Mouse (Mus musculus): ENCODE results near the gene Prr5.

Gene Prr5

DNA sequence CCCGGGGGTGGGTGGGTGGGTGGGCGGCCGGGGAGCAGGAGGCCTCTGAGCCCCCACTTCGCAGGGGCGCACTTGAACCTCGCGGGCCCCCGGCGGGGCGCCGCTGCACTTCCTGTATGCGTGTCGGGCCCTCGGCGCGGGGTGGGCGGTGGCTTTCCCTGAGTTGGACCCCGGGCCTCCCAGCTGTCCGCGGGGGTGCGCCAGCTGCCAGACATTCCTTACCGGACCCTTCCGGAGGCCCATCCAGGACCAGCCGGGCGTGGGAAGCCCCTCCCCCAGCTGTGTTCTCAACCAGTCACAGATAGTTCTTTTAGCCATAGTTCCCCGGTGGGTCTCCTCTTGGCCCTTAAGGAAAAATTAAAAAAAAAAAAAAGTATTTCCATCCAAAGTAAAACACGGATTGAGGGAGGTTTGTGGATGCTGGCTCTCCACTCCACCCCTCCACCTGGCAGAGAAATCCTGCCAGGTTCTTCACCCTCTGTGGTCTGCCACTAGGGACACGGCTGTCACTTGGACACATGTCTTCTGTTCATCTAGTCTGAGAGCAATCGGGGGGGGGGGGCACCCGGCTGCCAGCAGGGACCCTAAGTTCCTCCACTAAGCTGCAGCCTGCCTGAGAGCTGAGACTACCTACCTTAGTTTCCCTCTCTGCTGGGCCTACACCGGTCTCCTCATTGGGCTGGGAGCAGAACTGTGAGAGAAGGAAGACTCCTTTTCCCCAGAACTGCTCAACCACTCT, 12.2 kb downstream of the Prr5 start:
- no peak for DNase-seq

DNA sequence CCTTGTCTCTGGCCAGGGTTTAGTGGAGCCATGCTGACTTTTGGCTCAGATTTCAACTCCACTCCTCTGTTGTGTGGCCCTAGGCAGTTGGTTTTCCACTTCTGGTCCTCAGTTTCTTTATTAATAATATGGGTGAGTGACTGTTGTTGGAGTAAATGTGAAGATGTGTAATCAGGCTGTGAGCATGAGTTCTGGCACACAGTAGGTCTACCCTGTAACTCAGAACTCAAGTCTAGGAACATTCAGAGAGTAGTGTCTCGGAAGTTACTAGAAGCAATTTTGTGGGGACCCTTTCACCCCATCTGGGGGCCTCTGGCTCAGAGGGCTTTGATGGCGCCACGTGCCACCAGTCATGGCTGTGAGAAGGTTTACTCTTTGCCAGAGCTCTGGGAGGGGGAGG, 12.8 kb downstream of the Prr5 start:
- DNase-seq, result no peak

DNA sequence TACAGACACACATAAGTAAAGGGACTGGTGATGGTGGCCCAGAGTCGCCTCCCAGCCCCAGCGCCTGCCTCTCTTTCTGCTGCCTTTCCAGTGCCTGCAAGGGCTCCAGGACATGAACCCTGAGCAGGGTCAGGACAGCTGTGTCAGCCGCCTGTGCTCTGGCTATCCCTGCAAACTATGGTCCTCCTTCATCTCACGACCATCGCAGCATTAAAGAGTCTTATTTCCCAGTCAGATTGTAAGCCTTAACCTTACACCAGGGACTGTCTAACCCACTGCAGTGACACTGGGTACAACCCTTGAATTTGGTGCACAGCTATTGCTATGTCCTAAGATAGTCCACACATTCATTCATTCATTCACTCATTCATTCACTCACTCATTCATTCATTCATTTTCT, 13.4 kb downstream of the Prr5 start:
- no peak for DNase-seq

DNA sequence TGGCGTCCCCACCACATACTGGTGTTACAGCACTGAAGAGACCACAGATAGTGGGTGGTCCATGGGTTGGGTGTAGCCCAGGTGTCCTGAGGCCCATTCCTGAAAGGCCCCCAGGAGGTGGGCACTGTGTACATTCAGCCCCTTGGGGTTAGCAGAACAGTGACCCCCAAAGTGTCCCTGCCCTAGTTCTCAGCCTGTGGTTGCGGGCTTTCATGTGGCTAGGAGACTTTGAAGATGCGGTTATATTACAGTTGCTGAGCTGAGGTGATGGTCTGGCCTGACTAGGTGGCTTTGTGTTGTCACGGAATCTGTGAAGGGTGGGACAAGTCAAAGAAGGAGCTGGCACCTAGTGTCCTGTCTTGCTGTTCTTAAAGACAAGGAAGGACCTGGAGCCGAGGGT, 15.1 kb downstream of the Prr5 start:
- DNase-seq, result no peak

DNA sequence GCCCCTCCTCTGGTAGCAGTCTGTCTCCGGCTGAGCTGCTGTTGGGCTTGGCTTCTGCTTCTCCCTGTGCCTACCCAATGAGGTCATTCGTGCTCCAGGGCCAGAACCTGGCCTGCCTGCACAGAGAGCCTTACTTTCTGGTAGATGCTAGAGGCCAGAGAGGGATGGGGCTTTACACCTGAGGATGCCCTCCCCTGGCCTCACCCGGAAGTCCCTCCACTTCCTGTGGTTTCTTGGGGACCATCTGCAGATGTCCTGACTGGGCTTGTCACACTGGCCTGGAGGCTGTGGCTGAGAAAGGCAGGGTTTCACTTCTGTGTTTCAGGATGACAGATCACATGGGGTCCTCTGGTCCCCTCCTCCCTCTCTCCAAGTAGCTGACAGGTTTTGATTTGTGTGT, 16.0 kb downstream of the Prr5 start:
- DNase-seq, result no peak

DNA sequence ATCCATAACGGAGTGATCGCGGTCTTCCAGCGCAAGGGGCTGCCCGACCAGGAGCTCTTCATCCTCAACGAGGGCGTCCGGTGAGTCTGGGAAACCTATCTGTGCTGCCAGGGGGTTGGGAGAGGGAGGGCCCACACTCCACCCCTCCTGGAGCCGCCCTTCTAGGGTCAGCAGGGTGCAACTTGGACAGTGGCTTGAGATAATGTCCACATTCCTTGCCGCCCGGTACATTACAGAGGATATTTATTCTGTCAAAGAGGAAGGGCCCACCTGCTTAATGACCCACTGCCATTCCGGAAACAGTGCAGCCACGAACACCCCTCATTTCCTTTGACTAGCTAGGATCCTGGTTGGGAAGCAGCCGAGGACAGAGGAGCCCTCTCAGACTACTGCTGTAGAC, 18.5 kb downstream of the Prr5 start:
- no peak for DNase-seq

DNA sequence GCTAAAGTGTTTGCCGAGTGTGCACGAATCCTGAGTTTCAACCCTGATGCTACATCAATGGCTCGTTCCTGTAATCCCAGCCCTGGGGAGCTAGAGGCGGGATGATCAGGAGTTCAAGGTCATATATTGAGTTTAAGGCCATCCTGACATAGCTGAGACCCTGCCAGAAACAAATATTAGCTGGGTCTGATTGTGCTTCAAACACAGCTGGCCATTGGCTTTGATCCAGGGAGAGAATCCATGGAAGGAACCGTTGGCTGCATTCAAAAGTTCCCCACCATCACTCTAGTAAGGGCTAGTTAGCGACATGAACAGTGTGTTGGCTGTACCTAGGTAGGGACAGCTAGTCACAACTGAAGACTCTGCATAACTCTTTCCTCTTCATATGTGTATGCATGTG, 19.9 kb downstream of the Prr5 start:
- no peak for DNase-seq

DNA sequence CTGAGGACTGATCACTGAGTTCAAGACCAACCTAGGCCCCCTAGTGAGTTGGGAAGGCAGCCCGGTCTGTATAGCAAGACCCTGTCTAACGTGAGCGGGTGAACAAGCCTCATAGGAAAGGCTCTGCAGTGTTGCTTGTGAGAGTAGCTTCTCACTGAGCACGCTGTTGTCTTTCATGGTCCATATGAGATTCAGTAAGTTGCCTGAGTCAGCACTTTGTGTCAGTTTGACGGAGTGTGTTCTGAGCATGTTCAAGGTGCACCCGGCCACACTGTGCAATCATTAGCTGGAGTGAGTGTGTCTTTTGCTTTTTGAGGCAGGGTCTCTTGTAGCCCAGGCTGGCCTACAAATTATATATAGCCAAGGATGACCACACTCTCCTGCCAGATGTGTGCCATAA, 22.1 kb downstream of the Prr5 start:
- no peak for DNase-seq

DNA sequence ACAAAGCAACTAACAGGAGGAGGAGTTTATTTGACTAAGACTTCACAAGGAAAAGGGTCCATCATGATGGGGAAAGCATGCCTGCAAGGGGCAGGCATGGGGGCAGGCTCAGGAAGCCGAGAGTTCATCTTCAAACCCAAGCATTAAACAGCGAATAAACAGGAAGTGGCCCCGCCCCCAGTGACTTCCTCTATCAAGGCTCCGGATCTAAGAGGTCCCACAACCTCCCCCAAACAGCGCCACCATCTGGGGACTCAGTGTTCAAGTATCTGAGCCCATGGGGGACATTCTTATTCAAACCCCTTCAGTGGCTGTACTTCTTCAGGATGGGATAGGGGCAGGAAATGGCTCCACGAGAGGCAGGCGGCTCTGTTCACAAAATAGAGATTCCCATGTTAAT, 23.2 kb downstream of the Prr5 start:
- no peak for DNase-seq

DNA sequence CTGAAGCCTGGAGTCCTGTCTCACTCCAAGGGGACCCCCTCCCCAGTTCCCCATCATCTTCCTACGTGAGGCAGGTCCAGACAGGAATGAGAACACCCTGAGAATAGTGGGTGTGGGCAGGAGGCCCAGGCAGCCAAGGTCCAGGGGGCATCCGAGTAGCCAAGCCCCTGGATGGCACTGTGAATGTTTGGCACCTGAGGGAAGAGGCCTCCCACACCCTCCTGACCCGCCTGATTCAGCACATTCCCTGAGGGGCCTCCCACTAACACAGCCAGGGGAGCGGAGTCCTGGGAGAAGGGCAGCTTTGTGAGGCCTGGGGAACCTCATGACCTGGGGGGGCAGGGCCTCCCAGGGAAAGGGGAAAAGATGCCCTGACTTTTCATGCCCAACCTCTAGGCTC, 26.6 kb downstream of the Prr5 start:
- DNase-seq, result no peak

DNA sequence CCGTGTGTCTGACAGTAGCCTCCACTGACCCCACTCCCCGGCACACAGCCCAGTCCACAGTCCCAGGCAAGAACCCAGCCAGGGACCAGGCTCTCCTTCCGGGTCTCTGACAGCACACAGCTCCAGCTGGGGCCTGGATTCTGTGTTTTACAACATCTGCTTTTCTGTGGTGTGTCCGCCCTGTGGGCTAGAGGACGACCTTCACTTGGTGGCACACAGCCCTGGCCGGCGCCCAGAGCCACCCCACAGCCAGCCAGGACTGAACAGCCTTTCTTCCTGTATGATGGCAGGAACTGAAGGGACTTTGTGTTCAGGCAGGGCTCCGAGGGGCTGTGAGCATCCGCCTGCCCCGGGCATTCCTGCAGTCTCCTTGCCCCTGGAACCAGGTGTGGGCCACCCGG, 28.2 kb downstream of the Prr5 start:
- peak; percentile 18 for DNase-seq

DNA sequence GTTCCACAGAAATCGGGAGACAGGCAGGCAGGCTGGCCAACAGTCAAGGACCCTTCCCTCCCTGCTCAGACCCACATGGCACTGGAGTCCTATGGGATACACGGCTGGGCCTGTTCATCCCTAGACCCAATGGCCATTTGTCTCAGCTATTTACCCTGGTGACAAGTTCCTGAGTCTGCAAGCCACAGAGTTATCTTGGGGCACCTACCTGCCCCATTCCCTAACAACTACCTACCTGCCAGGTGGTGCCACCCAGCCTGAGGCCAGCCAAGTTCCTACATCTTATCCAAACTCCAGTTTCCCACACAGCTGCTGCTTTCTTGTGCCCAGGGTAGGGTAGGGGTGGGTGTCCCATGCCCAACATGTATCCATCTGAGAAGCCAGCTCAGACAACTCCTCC, 28.8 kb downstream of the Prr5 start:
- DNase-seq, result no peak

DNA sequence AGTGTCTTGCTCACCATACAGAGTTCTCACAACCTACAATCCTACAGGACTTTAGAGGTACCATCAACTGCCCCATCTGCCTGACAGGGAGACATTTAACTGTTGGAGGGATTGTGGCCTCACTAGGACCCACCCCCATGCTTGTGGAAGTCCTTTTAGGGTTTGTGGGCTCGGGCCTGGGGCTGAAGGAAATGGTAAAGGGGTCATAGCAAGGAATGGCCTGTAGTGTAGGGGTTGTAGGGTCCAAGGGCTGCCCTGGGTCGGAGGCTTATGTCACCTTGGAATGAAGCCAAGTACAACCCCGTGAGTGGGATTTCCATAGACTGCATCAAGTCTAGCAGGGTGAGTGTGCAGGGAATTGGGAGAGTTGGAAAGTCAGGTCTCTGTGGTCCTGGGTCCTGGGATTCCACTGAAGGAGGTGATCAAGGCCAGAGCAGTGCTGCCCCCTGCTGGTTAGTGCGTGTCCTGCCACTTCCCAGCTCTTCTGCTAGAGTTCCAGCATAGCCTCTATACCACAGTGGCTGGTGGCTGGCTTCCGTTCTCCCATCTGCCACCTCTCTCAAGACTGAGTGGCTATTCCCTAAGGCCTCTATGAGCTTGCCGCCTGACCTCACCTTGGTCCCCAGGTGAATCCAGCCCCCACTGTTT, 30.9 kb downstream of the Prr5 start:
- no peak for DNase-seq

DNA sequence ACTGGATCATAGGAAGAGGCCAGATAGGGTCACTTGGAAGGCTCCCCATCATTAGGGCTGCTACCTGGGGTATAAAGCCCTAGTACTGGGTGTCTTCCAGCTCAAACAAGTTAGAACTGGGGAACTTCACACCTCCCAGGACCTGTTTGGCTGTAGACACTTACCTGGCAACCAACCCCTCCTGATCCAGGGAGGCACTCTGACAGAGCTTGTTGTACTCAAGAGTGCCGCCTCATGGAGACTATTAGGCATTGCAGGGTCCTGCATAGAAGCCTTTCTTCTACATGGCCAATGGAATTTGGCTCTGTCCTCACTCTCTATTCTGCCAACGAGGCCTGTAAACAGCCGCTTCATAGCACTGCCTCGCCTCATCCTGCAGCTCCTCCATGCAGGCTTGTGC, 32.5 kb downstream of the Prr5 start:
- DNase-seq, result no peak

DNA sequence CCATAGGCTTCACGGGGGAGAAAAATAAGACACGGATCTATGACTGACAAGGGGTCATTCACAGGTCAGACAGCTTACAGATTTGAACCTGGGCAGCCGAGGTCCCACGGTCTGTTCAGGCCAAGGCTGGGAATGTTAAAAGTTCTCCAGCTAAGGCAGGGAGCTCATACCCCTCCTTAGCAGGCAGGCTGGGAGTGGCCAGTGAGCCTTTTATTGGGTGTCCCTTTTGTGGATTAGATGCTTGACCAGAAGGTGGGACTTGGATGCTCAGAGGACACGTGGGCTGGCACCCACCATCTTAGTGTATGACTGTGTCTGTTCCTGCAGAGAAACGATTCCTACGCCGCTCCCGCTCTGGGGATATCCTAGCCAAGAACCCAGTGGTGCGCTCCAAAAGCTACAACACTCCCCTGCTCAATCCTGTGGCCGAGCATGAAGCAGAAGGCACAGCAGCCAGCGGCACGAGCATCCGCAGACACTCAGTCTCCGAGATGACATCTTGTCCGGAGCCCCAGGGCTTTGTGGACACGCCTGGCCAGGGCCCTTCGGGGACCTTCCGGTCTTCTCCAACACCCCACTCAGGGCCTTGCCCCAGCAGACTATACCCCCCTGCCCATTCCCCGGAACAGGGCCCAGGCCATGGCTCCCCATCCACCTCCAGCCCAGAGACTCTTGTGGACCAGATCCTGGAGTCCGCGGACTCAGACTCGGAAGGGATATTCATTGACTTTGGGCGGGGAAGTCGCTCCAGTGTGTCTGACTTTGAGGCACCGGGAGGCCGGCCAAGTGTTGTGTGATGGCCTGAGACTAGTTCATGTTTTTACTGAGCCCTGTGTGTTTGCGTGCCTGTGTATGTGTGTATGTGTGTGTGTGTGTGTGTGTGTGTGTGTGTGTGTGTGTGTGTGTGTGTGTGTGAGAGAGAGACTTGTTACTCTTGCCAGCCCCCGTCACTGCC, 33.2 kb downstream of the Prr5 start:
- DNase-seq, result no peak

DNA sequence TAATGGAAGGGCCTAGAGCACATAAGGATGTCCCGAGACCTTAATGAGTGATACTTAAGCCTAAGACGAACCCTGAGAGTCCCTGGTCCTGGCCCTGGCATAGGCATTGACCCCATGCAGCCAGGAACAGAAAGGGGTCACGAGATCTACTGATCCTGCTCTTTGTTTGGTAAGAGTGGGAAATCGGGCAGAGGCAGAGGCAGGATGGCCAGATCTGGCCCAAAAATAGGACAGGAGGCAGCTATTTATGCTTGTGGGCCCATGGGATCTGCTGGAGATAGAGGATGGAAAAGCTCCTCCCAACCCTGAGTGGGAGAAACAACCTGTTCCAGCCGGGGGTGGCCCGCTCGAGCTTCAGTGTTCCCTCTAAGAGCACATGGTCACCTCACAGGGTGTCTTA, 34.6 kb downstream of the Prr5 start:
- DNase-seq, result no peak

DNA sequence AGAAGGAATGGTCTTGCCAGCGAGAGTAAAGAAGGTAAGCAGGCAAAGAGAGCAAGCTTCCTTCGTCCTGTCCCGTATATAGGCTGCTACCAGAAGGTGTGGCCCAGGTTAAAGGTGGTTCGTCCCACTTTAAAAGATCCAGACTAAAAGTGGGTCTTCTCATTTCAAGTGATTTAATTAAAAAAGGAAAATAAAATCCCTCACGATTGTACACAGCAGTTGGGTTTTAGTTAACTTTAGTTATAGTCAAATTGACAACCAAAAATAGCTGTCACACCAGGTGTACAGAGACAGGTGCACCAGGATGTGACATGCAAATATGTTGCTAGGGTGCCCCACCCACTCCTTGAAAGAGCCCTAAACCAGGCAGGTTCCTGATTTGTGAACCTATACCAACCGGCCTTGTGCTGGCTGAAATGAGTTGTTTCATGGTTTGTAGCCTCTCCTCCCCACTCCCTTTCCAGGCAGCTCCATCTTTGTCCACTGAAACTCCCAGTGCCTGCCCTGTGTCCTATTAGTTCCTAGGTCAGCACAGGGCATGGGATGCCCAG, 36.0 kb downstream of the Prr5 start:
- DNase-seq, result no peak

DNA sequence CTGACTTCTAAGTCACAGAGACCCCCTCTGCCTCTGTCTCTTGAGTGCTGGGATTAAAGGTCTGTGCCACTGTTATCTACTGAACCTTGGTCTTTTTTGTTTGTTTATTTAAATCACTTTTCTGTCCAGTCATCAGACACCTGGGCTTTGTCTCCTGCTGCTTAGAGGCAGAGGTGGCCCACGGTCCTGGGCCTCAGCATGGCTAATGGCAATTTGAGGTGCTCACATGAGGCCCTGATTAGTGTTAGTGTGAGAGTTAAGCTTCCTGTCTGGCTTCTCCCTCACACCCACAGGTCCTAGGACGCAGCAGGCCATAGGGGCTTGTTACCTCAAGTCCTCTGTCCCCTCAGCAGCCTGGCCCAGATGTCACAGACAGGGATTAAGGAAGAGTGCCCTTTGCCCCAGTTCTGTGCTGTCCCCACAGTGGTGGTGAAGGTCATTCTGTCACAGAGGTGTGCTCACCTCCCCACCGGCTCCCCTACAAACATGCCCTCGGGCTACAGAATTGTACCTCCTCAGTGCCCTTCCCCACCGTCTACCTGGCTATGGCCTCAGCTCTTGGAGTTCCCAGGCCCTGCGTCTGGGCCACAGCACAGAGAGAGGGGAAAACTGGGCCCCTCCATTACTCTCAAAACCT, 37.7 kb downstream of the Prr5 start:
- no peak for DNase-seq

DNA sequence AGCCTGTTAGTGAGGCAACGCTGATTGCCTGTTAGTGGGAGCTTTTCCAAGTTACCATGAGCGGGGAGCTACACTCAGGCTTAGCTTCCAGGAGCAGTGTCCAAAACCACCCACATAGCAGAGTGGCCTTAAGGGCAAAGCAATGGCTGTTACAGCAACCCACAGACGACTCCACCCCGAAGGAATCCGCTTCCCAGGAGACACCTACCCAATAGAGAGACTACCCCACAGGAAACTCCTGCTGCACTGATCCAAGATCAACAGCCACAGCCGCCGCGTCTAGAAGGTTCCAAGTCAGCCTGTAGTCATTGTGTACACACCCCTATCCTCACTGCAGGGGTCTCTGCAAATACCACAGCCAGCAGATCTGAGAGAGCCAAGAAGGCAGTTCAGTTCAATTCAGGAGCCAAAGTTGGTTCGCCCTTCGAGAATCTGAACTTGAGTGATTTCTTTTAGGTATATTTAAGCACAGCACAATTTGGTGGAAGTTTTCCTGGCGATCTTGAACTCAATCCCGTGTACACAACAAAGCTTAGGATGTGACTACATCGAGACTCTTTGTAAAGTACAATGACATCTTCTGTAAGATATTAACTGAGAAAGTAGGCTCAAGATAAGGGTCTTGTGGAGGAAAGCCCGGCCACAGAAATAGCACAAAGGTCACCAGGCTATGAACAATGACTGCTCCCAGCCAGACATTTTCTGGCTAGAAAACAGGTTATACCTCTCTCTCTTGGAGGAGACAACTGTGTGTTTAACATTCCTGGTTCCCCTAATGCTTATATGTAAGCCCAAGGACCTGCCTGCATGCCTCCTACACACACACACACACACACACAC, 43.4 kb downstream of the Prr5 start:
- DNase-seq, result no peak

DNA sequence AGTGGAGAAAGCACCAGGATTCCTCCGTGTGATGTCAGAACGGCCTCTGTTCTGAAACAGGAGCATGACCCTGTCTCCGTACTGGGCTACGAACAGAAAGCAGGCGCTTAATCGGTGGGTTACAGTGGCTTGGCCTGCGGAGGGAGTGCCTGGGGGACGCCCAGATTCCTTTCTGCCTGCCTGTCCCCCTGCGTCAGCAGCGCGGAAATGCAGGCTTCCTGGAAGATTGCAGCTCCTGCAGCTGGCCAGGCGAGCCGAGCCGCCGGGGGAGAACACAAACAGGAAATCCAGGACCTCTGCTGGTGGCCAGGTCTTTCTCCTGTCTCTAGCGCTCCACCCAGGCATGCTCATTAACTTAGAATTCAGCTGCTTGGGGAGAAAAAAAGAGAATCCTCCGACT, 45.3 kb downstream of the Prr5 start:
- no peak for DNase-seq

DNA sequence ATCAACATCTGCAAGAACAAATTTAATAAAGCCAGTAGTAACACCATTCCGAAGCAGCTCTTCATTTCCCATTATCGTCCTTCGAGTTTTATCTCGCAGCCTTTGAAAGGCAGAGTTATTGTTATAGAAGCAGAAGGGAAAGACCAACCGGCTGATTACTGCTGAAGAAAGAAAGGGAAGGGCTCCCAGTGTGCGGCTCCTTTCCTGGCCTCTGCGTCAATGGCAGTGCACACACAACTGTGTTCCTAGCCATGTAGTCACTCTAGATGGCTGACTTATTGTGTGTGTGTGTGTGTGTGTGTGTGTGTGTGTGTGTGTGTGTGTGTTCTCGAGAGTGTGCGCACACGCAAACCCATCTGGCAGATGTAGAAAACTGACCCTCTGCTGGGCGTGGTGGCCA, 45.7 kb downstream of the Prr5 start:
- DNase-seq, result no peak
